Mouse (Mus musculus) lung, postnatal 10 days (tissue): ENCODE measurements around the gene Gpt2.

Experiments used
- DNase-seq: peaks from one replicate; pipeline ENCODE4 v3.0.0; 2021

The Gpt2 gene

DNA sequence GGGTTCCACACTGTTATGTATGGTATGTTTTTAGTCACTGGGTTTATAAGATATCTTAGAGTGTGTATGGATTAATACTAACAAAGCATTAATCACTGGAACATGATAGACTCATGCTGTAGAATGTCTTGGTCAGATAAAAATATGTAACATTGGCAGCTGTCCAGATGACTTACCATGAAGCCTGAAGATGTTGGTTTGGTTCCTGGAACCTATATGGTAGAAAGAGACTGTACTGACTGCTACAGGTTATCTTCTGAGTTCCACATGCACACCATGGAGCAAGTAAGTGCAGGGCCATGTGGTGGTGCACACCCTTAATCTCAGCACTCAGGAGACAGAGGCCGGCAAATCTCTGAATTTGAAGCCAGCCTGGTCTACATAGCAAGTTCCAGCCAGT lies 38.3 kb downstream of the Gpt2 start:
- DNase-seq = no peak

DNA sequence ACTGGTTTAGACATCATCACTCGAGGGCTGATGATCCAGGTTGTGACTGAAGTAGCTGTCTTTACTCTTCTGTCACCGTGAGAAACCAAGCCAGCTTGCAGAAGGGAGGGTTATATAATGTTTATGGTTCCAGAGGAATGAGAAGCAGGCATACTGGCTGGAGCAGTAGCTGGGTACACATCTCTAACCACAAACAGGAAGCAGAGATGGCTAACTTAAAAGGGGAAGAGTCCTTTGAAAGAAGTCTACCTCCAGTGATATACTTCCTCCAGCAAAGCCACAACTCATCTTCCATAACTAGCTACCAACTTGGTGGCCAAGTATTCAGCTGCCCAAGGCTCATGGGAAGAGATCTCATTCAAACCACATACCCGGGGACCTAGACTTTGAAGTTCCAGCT lies 39.1 kb downstream of the Gpt2 start:
- no peak for DNase-seq

DNA sequence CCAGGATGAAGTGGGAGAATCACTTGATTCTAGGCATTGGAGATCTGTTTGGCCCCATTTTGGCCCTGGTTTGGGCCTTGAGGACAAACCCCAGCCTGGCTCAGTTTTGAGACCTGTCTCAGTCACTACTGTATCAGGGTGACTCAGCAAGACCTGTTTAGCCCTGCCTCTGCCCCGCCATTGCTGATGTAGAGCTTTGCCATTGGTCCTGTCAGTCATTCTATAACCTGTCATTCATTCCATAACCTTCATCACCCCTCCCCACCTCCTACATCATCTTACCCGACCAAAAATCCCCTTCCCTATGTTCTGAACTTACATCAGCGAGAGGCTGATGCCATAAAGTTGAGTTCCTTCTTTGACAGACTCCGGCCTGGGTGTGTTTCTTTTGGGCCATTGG lies 40.5 kb downstream of the Gpt2 start:
- no peak for DNase-seq

DNA sequence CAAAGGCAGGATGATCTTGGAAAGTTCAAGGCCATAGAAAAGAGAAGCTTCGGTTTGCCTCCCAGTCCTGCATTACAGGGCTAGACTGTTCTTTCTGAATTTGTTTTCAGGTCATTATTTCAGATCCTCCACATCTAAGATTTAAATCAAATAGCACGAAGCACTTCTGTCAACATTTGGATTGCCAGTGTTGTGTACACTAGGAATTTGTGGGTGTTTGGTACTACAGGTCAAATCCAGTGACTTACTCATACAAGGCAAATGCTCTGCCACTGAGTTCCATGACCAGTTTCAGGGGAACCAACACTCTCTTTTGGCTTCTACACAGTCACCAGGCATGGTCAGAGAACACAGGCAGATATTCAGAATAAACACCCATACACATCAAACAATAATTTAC lies 41.1 kb downstream of the Gpt2 start:
- DNase-seq = no peak

DNA sequence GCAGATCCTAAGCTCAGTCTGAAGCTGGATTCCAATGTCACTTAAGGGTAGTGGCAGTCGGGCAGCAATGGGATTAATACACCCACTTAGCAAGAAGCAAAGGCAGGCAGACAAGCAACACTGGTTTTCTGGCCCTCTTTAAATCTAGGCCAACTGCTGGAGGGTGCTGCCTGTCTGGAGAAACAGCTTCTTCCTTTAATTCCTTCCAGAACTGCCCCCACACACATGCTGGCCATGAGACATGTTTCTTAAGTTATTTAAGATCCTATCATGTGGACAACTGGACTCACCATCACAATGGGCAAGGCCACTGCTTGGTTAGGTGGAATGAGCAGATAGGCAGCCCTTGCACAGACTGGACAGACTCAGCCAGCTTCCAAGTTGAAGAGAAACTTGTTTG lies 41.8 kb downstream of the Gpt2 start:
- no peak for DNase-seq

DNA sequence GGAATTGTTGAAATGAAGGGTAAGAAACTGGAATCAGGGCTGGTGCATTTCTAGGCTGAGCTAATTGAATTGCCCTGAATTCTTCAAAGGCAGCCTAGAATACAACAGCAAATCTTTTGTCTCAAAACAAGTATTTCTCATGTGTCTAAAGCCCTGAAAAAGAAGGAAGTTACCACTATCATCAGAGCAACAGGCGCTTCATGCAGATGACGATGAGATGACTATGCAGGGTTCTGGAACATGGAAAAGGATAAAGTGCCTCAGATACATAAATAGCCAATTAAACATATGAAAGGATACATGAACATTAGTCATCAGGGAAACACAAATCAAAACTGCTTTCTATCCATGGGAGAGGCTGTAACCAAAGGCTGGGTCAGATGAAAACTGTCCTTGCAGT lies 44.0 kb downstream of the Gpt2 start:
- no peak for DNase-seq

DNA sequence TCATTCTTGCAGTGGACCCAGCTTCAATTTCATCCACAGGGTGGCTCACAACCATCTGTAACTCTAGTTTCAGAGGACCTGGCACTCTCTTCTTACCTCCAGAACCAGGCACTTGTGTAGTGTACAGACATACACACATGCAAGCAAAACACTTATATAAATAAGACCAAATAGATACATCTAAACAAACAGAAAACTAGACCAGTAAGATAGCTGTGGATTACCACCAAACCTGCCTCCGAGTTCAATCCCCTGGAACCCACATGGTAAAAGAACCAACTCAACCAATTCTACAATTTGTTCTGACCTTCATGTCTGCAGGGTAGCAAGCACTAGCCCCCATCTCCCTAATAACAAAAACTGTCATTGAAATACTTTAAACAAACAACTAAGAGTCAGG lies 59.6 kb downstream of the Gpt2 start:
- no peak for DNase-seq

DNA sequence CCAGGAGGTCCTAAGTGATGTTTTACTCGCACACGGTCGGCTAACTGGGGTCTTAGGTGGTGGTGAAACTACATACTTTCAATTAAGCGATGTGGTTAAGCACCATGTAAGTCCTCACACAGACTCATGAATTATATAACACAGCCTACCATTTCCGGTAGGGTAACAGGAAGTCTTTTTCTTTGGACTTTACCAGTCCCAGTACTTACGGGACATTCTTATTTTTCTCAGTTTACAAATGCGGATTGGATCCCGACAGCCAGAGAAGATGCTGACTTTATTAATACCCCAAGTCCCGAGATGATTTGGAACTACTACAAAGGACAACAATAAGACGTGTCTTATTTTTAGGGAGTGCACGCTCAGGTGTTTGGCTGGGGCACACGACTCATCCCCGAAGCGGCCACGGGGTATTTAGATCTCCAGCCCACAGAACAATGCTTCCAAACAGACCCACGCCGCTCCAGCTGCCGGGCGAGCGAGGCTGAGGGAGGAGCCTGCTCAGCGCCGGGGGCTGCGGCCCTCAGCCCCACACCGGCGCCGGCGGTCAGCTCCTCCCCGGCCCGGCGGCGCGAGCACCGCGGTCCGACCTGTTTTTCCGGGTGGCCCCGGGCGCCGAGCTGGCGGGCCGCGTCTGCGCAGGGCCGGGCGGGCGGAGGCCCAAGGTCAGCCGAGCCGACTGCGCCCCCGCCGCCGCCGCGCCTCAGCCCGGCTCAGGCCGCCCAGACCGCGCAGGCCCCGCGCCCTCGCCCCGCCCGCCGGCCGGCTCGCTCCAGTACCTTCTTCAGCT lies 62.2 kb downstream of the Gpt2 start:
- DNase-seq = no peak

DNA sequence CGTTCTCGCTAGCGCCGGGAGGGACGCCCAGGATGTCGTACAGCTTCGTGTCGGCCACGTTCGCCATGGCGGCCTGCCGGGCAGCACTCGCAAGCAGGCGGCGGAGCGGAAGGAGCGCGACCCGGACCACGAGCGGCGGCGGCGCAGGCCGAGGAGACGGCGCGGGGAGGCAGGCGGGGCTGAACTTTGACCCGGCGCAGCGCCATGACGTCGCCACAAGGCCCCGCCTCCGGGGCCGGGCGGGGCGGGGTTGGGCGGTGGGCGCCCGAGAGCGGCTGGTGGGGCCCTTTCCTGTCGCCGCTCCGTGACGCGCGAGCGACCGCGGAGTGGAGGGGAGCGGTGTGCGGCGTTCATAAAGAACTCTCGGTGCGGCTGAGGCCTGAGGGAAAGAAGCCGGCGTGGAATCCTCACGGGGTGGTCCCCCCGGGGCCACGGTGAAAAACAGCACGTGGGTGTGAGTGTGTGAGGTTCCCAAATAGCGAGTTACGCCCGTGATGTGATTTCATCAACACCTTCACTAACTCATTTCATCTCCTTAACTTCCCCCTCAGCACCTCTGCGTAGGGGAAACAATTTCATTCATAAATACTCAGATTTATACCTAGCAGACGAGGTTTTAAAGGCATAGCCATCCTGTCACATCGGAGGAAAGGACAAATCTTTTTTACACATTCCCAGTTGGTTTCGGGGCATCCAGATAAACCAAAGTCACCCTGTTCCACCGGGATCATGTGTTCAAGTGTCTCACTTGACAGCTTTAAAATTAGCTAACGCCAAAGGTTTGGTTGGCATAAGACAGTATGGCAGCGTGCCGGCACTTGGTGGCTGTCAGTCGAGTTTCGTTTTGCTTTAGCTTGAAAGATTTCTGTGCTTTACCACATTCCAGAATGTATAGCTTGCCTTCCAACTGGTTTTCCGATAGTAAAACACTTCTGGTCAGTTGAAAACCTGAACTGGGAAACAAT lies 63.1 kb downstream of the Gpt2 start, which contains the start of gene Dnaja2:
Dnaja2 (minus strand) TSS at position 164 of the 965 bp plus-strand sequence.
- peak; percentile 91 for DNase-seq

DNA sequence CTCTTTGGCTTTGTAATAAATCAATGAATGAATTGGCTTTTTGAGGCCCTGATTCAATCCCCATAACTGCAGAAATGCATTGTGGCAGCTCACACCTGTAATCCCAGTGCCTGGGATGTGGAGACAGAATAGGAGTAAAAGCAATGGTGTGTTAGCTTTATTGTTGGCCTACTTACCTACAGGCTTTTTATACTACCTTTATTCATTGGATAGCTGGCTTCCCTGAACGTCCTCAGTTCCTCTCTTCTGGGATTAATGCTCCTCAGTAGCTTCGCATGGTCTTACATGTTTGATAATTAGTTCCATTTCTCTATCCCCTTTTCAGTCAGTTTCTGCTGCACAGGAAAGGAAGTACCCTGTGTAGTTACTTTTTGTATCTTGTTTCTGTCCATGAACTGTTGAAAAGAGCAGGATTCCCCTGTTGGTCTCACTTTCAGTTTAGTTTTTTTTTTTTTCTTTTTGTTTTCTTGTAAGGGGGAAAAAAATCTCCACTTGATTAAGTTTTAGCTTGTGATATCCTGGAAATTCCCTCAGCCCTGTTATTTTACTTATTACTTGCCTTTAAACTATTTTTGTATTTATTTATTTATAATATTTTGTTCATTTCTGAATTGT lies 64.7 kb downstream of the Gpt2 start:
- DNase-seq = no peak

DNA sequence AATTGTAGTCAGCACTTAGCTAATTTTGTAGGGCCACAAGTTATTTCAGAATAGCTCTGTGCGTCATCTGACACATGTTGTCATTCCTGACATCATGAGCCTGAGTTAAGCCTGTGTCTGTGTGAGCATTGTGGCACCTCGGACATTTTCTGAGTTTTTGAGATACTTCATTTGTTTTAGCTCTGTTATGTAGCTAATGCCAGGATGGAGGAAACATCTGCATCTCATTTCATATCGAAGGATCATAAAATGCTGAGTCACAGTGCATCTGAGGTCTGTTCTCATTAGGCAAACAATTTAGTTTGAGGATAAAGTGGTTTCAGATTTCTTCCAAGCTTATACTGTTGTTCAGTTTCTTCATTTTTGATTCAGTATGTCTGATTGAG lies 65.2 kb downstream of the Gpt2 start:
- DNase-seq = no peak

DNA sequence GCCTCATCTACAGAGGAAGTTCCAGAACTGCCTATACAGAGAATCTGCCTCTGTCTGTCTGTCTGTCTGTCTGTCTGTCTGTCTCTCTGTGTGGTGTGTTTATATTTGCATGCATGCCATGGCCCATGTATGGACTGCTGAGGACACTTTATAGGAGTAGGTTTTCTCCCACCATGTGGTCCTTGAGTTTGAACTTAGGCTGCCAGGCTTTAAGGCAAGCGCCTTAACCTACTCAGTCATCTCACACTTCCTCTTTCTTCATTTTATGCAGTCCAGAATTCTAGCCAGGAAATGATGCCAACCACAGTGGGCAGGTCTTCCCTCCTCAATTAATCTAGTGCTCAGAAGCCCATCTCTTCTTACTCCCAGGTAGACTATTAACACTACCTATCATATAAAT lies 66.8 kb downstream of the Gpt2 start:
- no peak for DNase-seq

DNA sequence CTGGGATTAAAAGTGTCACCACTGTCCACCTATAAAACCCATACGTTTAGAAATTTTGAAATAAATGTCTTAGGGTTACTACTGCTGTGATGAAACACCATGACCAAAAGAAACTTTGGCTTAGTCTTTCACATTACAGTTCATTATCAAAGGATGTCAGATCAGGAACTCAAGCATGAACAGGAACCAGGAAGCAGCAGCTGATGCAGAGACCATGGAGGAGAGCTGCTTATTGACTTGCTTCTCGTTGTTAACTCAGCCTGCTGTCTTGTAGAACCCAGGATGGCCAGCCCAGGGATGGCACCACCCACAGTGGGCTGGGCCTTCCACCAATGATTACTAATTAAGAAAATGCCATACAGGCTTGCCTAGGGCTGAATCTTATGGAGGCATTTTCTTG lies 67.6 kb downstream of the Gpt2 start:
- DNase-seq = no peak

DNA sequence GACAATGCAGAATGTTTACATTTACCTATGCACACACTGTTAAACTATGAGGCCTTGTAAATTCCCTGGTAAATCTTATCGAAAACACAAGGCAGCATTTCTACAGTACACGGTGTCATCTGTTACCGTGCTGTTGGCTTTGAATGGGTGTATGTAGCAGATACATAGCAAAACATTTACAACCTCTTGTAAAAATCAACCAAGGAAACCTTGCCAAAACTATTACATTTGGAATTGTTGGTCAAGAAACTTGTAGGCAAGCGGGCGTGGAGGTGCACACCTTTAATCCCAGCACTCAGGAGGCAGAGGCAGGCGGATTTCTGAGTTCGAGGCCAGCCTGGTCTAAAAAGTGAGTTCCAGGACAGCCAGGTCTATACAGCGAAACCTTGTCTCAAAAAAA lies 71.0 kb downstream of the Gpt2 start:
- DNase-seq = no peak

DNA sequence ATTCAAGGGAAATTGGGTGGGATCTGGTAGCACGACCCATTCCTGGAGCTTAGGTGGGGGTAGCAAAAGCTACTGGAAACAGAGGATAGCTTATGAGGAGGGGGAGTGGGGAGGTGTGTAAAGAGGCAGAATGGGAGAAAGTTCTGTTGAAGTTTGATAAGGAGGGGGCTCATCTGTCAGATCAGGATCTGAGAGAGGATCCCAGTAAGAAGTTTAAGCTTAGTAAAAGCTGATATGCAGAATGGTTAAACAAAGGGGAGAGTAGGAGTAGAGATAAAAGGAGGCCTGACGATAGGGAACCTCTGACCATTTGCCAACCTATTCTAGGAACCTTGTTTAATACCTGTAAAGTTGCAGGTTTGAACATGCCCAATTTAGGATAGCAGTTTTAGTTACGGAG lies 72.8 kb downstream of the Gpt2 start:
- no peak for DNase-seq

DNA sequence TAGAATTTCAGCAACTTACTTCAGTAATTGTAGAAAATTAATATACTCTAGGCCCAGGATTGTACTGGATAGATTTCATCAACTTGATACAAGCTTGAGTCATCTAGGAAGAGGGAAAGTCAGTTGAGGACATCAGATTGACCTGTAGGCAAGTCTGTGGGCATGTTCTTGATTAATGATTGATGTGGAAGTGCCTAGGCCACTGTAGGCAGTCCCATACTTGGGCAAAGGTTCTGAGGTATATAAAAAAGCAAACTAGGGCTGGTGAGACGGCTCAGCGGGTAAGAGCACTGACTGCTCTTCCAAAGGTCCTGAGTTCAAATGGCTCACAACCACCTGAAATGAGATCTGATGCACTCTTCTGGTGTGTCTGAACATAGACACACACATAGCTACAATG lies 75.4 kb downstream of the Gpt2 start:
- DNase-seq = no peak

DNA sequence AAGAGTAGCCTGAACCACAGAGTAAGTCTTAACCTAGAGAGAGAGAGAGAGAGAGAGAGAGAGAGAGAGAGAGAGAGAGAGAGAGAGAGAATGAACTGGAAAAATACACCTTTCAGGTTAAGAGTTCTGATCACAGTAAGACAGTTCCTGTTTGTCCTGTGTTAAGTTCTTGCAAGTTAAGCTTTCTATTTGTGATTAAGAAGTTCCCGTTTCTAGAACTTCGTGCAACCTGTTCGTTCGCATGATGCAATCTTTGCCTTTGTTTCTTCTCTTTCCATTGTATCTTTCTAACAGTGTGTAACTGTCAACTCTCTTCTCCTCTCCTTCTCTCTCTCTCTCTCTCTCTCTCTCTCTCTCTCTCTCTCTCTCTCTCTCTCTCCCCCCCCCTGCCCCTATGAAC lies 78.1 kb downstream of the Gpt2 start:
- DNase-seq = no peak

DNA sequence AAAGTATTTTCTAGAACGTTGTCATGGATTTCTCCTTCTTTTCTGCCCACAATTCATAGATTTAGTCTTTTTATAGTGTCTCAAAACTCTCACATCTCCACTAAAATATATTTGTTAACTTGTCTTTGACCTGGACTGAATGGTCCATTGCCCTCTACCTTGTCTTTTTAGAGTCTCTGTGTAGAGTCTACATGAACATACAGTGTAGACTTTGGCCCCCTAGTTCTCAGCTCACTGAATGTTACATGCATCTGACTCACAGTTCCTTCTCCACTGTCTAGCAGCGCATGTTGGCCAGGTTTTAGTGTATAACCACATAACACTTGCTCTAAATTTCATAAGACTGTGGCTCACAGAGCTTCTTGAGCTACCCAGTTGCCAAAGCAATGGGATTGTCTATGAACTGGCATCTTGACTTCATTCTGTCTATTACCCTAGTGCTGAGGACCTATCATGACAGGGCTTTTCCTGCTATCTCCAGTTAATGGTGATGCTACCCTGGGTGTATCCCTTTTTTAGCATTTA lies 81.7 kb downstream of the Gpt2 start:
- no peak for DNase-seq
